Mouse (Mus musculus) cortical plate, adult 2 months (tissue): ENCODE results near the gene Zfp646.

Experiments
- CTCF ChIP-seq: fragments of 200-500 bp; IDR thresholded peaks from 2 replicates; pipeline ENCODE4 v1.5.1; 2011; ENCODE audit warnings: mild to moderate bottlenecking, control low read depth, low read length; ENCODE audit not compliant: insufficient read depth; ENCODE audit errors: extremely low read depth
- POLR2A ChIP-seq: fragments of 200-500 bp; IDR thresholded peaks from 2 replicates; pipeline ENCODE4 v1.6.1; 2011; ENCODE audit warnings: mild to moderate bottlenecking, low read length, control low read depth; ENCODE audit not compliant: insufficient read depth; ENCODE audit errors: extremely low read depth

DNA sequence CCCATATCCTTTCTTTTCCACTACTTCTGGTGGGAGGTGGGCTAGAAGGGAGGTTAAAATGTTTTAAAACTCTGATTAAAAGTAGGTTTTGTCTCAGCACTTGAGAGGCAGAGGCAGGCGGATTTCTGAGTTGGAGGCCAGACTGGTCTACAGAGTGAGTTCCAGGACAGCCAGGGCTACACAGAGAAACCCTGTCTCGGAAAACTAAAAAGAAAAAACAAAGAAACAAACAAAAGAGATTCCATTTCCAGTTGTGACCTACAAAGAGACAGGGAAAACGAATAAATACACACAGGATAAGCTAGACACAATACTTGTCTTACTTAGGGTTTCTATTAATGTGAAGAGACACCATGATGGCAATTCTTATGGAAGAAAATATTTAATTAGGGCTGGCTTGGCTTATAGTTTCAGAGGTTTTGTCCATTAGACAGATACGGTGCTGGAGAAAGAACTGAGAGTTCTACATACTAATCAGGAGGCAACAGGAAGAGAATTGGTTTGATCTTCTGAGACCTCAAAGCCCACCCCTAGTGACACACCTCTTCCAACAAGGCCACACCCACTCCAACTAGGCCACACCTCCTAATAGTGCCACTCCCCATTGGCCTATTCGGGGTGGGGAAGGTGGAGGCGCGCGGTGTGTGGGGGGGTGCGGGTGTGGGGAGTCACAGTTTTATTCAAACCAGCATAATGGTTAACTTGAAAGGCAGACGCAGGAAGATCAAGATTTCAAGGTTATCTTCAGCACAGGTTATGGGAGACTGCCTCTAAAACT is 22.3 kb downstream of the Zfp646 start:
- TF ChIP-seq CTCF (no peak), POLR2A (no peak)
